Mouse (Mus musculus) heart, adult 2 months (tissue): ENCODE measurements around the gene Ltbp3. TPM values are rescaled to one million over a fixed set of nuclear protein-coding genes. Genes with fewer than 3 reads are reported as not detected.
A peak's percentile ranks its signal among the peaks of the same experiment; 100 is the strongest.

Experiments
- DNase-seq, 2 experiments: peaks; one replicate each; pipeline ENCODE4 v3.0.0; 2021
- H3K27ac ChIP-seq: fragments of 200-600 bp; 2 replicates; pipeline ENCODE4 v1.8.1; 2022
- H3K27me3 ChIP-seq: fragments of 200-500 bp; 2 replicates; pipeline ENCODE4 v1.6.1; 2012; ENCODE audit warnings: mild to moderate bottlenecking, low read length, inconsistent platforms, mixed read lengths; ENCODE audit not compliant: control insufficient read depth, insufficient read depth
- H3K36me3 ChIP-seq: fragments of 200-500 bp; 2 replicates; pipeline ENCODE4 v1.6.1; 2012; ENCODE audit warnings: low read length, inconsistent platforms; ENCODE audit not compliant: control insufficient read depth, insufficient read depth
- H3K4me1 ChIP-seq: fragments of 200-500 bp; 2 replicates; pipeline ENCODE4 v1.6.1; 2011; ENCODE audit warnings: low read length; ENCODE audit not compliant: control insufficient read depth, insufficient read depth
- H3K4me3 ChIP-seq: fragments of 200-600 bp; 2 replicates; pipeline ENCODE4 v1.8.1; 2022
- H3K79me2 ChIP-seq: fragments of 200-500 bp; replicated peaks from 2 replicates; pipeline ENCODE4 v1.6.1; 2012; ENCODE audit warnings: mild to moderate bottlenecking, inconsistent platforms, low read length, moderate library complexity, mixed read lengths; ENCODE audit not compliant: control insufficient read depth, insufficient read depth
- H3K9ac ChIP-seq: fragments of 200-500 bp; 2 replicates; pipeline ENCODE4 v1.6.1; 2012; ENCODE audit warnings: low read depth, mild to moderate bottlenecking, control low read depth, inconsistent platforms, low read length, mixed read lengths
- CTCF ChIP-seq: fragments of 200-600 bp; IDR thresholded peaks from 2 replicates; pipeline ENCODE4 v1.8.1; 2022; ENCODE audit warnings: antibody characterized with exemption, mild to moderate bottlenecking, moderate library complexity
- EP300 ChIP-seq: fragments of 200-500 bp; IDR thresholded peaks from 2 replicates; pipeline ENCODE4 v1.6.1; 2011; ENCODE audit warnings: low read depth, low read length, control low read depth; ENCODE audit not compliant: insufficient read depth
- POLR2A ChIP-seq: fragments of 200-500 bp; IDR thresholded peaks from 2 replicates; pipeline ENCODE4 v1.6.1; 2011; ENCODE audit warnings: mild to moderate bottlenecking, low read depth, low read length, control low read depth; ENCODE audit not compliant: insufficient read depth
- WGBS: fragments of 180-500 bp; shearing (Covaris S2); methylation state at CpG from one replicate; pipeline ENCODE4 v1.1.7; 2018; 5-methylcytosine and 5-hydroxymethylcytosine counted together
- intact Hi-C: fragments of 180-260 bp; cut with DNase I; formaldehyde crosslinking; loops from one replicate; pipeline ENCODE4 v1.15.1; 2025
- polyA plus RNA-seq: library from polyadenylated mRNA; depleted of rRNA; stranded (reverse); fragments of >200 nt; gene quantifications from 2 replicates; pipeline ENCODE4 v1.2.3, GENCODE M21; 2012
- total RNA-seq, 2 experiments: library from RNA; stranded (reverse); gene quantifications; 2 replicates each; pipeline ENCODE4 v1.2.3; 2021

The Ltbp3 gene
- total and polyA plus RNA-seq, 3 experiments: 30.7 to 61.5 (median 34.2) TPM

- TF ChIP-seq POLR2A (peak; percentile 70), EP300 (peak; percentile 74; the same call in 1 of the 2 replicates), CTCF (no peak)
- peaks cover 35% of the 10 kb centered on the region for H3K36me3 ChIP-seq
- H3K27ac ChIP-seq: peak overlapping the region; percentile 100
- intact Hi-C loops: no loop called here
- no peaks in the 10 kb centered on the region for H3K27me3 ChIP-seq
- peak overlapping the region; percentile 89 for H3K4me3 ChIP-seq
- H3K79me2 ChIP-seq: peaks cover 4% of the 10 kb centered on the region
- peaks cover 10% of the 10 kb centered on the region for H3K4me1 ChIP-seq
- peak in 1 of 2 experiments; percentile 46 for DNase-seq
- peak overlapping the region; percentile 75; the same call in 1 of the 2 replicates for H3K9ac ChIP-seq
- WGBS: 23% methylated on average over 11 of the region's 11 CpGs
Measured at GRCm38 (mm10) chr19:5795668-5796572, 55.2 kb downstream of the Ltbp3 start.

- Histone ChIP-seq H3K9ac (peak overlapping the region; percentile 75), H3K4me3 (peak overlapping the region; percentile 89), H3K79me2 (peaks cover 7% of the 10 kb centered on the region), H3K4me1 (peaks cover 10% of the 10 kb centered on the region), H3K36me3 (peaks cover 35% of the 10 kb centered on the region), H3K27me3 (no peaks in the 10 kb centered on the region), H3K27ac (peak overlapping the region; percentile 100)
- 18% methylated on average over 7 of the region's 7 CpGs for WGBS
- intact Hi-C loops: no loop called here
- TF ChIP-seq EP300: 0 out of 2 replicates have a peak, but pooled peaks have one; percentile 14
- no peak for TF ChIP-seq CTCF
- peak; percentile 13; the same call in 1 of the 2 replicates for TF ChIP-seq POLR2A
- no peak for DNase-seq
Measured at GRCm38 (mm10) chr19:5796573-5797111, 55.9 kb downstream of the Ltbp3 start.

GRCm38 (mm10) chr19:5797381-5798111, 56.8 kb downstream of the Ltbp3 start:
- peaks cover 10% of the 10 kb centered on the region for H3K4me1 ChIP-seq
- H3K4me3 ChIP-seq: peak overlapping the region; percentile 89
- no peaks in the 10 kb centered on the region for H3K27me3 ChIP-seq
- H3K9ac ChIP-seq: peak overlapping the region; percentile 75
- no peak for TF ChIP-seq CTCF
- TF ChIP-seq EP300: no peak
- peak; percentile 70; the same call in 1 of the 2 replicates for TF ChIP-seq POLR2A
- intact Hi-C loops: no loop called here
- H3K27ac ChIP-seq: peak overlapping the region; percentile 100
- H3K79me2 ChIP-seq: peaks cover 7% of the 10 kb centered on the region
- peaks cover 35% of the 10 kb centered on the region for H3K36me3 ChIP-seq
- DNase-seq: no peak
- whole genome bisulfite sequencing: 1% methylated on average over 7 of the region's 7 CpGs

GRCm38 (mm10) chr19:5798700-5799479, 58.2 kb downstream of the Ltbp3 start:
- Histone ChIP-seq H3K9ac (peak overlapping the region; percentile 73), H3K4me3 (peak overlapping the region; percentile 89), H3K79me2 (peaks cover 7% of the 10 kb centered on the region), H3K27ac (peak overlapping the region; percentile 100), H3K4me1 (peaks cover 7% of the 10 kb centered on the region), H3K27me3 (no peaks in the 10 kb centered on the region), H3K36me3 (peaks cover 35% of the 10 kb centered on the region)
- TF ChIP-seq POLR2A (peak; percentile 72), CTCF (no peak)
- intact Hi-C loops: no loop called here
- DNase-seq: no peak
- 0% methylated on average over 7 of the region's 7 CpGs for WGBS

- intact Hi-C loops: no loop called here
- peaks cover 39% of the 10 kb centered on the region for H3K36me3 ChIP-seq
Measured at GRCm38 (mm10) chr19:5799566-5800349, 59.1 kb downstream of the Ltbp3 start.

More at GRCm38 (mm10) chr19:5799566-5800349, 59.1 kb downstream of the Ltbp3 start:
- Histone ChIP-seq H3K79me2 (peaks cover 7% of the 10 kb centered on the region), H3K4me1 (peaks cover 8% of the 10 kb centered on the region), H3K4me3 (peak overlapping the region; percentile 89), H3K27me3 (no peaks in the 10 kb centered on the region), H3K27ac (peak overlapping the region; percentile 100), H3K9ac (peak overlapping the region; percentile 96)
- under 1% methylated on average over 10 of the region's 10 CpGs for WGBS
- peak; percentile 42 to 49 for DNase-seq
- TF ChIP-seq EP300: peak; percentile 26; the same call in 1 of the 2 replicates
- peak; percentile 61 for TF ChIP-seq POLR2A
- TF ChIP-seq CTCF: no peak
